Mouse (Mus musculus) lung, postnatal 0 days (tissue): ENCODE results near the gene Olfr156.

Source experiments
- CTCF ChIP-seq: IDR thresholded peaks from 2 replicates; pipeline ENCODE4 v1.5.1; 2016; ENCODE audit warnings: antibody characterized with exemption, mild to moderate bottlenecking
- EP300 ChIP-seq: IDR thresholded peaks from 2 replicates; pipeline ENCODE4 v1.6.1; 2016; ENCODE audit warnings: antibody characterized with exemption, mild to moderate bottlenecking, control low read depth

DNA sequence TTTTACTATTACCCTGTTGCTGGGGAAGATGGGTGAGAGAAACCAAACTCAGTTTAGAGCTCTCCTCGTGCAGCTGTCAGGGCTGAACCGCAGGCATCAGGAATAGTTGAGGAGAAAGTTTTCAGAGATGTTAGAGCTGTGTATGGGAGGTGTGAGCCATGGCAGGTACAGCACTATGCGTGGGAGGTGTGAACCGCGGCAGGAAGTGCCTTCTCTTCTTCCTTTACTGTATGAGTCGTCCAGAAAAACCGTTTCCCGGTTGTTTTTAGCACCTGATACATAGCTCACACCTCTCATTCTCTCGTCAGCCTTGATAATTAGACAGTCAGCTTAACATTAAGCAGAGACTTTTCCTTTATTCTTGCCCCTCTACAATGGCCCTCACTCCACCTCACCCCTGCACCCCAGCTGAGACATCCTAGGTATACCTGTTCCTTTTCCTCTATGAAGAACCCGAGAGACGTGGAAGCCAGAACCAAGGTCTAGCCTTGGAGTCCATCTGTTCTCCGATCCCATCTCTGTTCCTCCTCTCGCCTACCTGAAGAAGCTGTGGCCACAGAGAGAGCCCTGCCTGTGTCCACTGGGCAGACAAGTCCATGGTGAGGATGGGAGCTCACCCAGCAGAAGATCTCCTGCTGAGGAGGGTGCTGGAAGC is 672 bp downstream of the Olfr156 start:
- TF ChIP-seq EP300 = no peak
- TF ChIP-seq CTCF = no peak
